Mouse (Mus musculus) lung, adult 18-20 months (tissue): ENCODE measurements around the gene Mroh7.

ENCODE experiments used
- DNase-seq, 2 experiments: peaks; one replicate each; pipeline ENCODE4 v3.0.0; 2022; ENCODE audit warnings: mixed read lengths in 2 of 2

Gene Mroh7

DNA sequence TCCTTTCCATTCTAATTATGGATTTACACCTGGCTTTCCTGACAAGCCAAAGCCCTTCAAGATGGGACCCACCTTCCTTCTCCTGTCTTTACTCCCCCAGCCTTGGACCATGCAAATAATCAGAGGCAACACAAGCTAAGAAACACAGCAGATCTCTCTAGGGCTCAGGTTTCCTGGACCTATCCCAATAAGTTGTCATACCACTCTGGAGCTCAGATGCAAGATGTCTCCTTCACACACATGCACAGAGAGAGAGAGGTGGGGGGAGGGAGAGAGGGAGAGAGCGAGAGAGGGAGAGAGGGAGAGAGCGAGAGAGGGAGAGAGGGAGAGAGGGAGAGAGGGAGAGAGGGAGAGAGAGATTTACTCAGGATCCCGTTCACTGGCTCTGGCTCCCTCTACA lies 98.4 kb downstream of the Mroh7 start:
- DNase-seq, result no peak
